In genomic region chr3:151117583-151118041, GRCm38 (mm10) we compare ENCODE assay signal across 17 mouse cellular contexts.
A peak's percentile ranks its signal among the peaks of the same experiment; 100 is the strongest.
DNase-seq lines count a peak whose midpoint lies in the region; ATAC-seq and TF ChIP-seq lines count a peak whose summit lies in the region.
"Had no signal": no experiment of that assay in that cellular context is flagged by ENCODE, and none has a peak within 500 bp of the region (broad histone marks: within the 10 kb centered on the region; RNA-seq: fewer than 3 reads in every experiment).

No protein-coding gene starts in this region.

- H3K4me3 ChIP-seq in heart, embryonic 13.5 days = no peak overlapping the region
- no peak overlapping the region for H3K4me3 ChIP-seq in heart, adult 2 months
- H3K4me3 ChIP-seq in forebrain, embryonic 16.5 days (replicated peaks; ENCODE audit: low read length) = no peak overlapping the region
- H3K4me3 ChIP-seq in midbrain, embryonic 14.5 days (replicated peaks; ENCODE audit: low read depth, low read length) = no peak overlapping the region
- H3K4me3 ChIP-seq: embryonic facial prominence, embryonic 12.5 days; heart, embryonic 15.5 days; layer of hippocampus, adult 2 months; limb, embryonic 12.5 days had no signal

- H3K79me2 ChIP-seq in heart, adult 2 months (replicated peaks; ENCODE audit: control insufficient read depth, insufficient read depth, low read length) = no peaks in the 10 kb centered on the region

- TF ChIP-seq CTCF in heart, adult 2 months (IDR thresholded peaks at IDR 0.05) = no peak

- H3K27me3 ChIP-seq in heart, embryonic 13.5 days (replicated peaks) = no peaks in the 10 kb centered on the region
- no peaks in the 10 kb centered on the region for H3K27me3 ChIP-seq in heart, adult 2 months (ENCODE audit: control insufficient read depth, insufficient read depth, low read length)
- no peaks in the 10 kb centered on the region for H3K27me3 ChIP-seq in forebrain, embryonic 16.5 days (replicated peaks; ENCODE audit: control insufficient read depth, insufficient read depth, low read length)
- no peaks in the 10 kb centered on the region for H3K27me3 ChIP-seq in midbrain, embryonic 14.5 days (ENCODE audit: control insufficient read depth, insufficient read depth, low read length)
- H3K27me3 ChIP-seq: embryonic facial prominence, embryonic 12.5 days; heart, embryonic 15.5 days; limb, embryonic 12.5 days had no signal

- intact Hi-C loops in heart, adult 2 months (cut with DNase I) = no loop called here

- DNase-seq in heart, adult 2 months = no peak
- peak; percentile 44 for DNase-seq in NIH3T3 (ENCODE audit: low read depth)
- DNase-seq in midbrain, embryonic 14.5 days = peak; percentile 60
- no peak for DNase-seq in ovary, postnatal 10 days (ENCODE audit: low spot score)
- DNase-seq in adrenal gland, adult 18-20 months (ENCODE audit: low spot score in 2 of 2) = no peak
- DNase-seq: adrenal gland, postnatal 25 days; cerebellum, adult 11-12 months; lung, adult 18-20 months had no signal

- H3K9ac ChIP-seq in heart, embryonic 13.5 days = no peak overlapping the region
- H3K9ac ChIP-seq in heart, adult 2 months (ENCODE audit: low read depth, low read length) = no peak overlapping the region
- no peak overlapping the region for H3K9ac ChIP-seq in forebrain, embryonic 16.5 days (replicated peaks; ENCODE audit: low read depth, low read length)
- H3K9ac ChIP-seq in midbrain, embryonic 14.5 days (replicated peaks; ENCODE audit: low read length) = no peak overlapping the region
- H3K9ac ChIP-seq: embryonic facial prominence, embryonic 12.5 days; heart, embryonic 15.5 days; limb, embryonic 12.5 days had no signal

- H3K36me3 ChIP-seq in heart, embryonic 13.5 days = no peaks in the 10 kb centered on the region
- no peaks in the 10 kb centered on the region for H3K36me3 ChIP-seq in heart, adult 2 months (ENCODE audit: control insufficient read depth, insufficient read depth, low read length)
- no peaks in the 10 kb centered on the region for H3K36me3 ChIP-seq in forebrain, embryonic 16.5 days (ENCODE audit: control insufficient read depth, insufficient read depth)
- no peaks in the 10 kb centered on the region for H3K36me3 ChIP-seq in midbrain, embryonic 14.5 days (ENCODE audit: control insufficient read depth, insufficient read depth, low read length)
- H3K36me3 ChIP-seq: embryonic facial prominence, embryonic 12.5 days; heart, embryonic 15.5 days; limb, embryonic 12.5 days had no signal

- H3K27ac ChIP-seq in heart, embryonic 13.5 days (replicated peaks) = no peak overlapping the region
- no peak overlapping the region for H3K27ac ChIP-seq in heart, adult 2 months
- no peak overlapping the region for H3K27ac ChIP-seq in forebrain, embryonic 16.5 days (ENCODE audit: low read length)
- H3K27ac ChIP-seq in midbrain, embryonic 14.5 days (replicated peaks; ENCODE audit: low read depth, low read length) = no peak overlapping the region
- H3K27ac ChIP-seq: embryonic facial prominence, embryonic 12.5 days; heart, embryonic 15.5 days; layer of hippocampus, adult 2 months; limb, embryonic 12.5 days; stomach, postnatal 0 days had no signal

- H3K4me1 ChIP-seq in heart, embryonic 13.5 days = no peaks in the 10 kb centered on the region
- no peaks in the 10 kb centered on the region for H3K4me1 ChIP-seq in heart, adult 2 months (ENCODE audit: control insufficient read depth, insufficient read depth, low read length)
- H3K4me1 ChIP-seq in forebrain, embryonic 16.5 days (replicated peaks; ENCODE audit: control insufficient read depth, insufficient read depth, low read length) = 0 out of 2 replicates have a peak, but pooled peaks cover 2% of the 10 kb centered on the region
- H3K4me1 ChIP-seq in midbrain, embryonic 14.5 days (ENCODE audit: control insufficient read depth, insufficient read depth, low read length) = no peaks in the 10 kb centered on the region
- H3K4me1 ChIP-seq: embryonic facial prominence, embryonic 12.5 days; limb, embryonic 12.5 days had no signal

- TF ChIP-seq EP300 in heart, adult 2 months (IDR thresholded peaks at IDR 0.05; ENCODE audit: insufficient read depth, low read depth, low read length) = no peak

- no peak for TF ChIP-seq POLR2A in heart, adult 2 months (IDR thresholded peaks at IDR 0.05; ENCODE audit: insufficient read depth, low read depth, low read length)

- 38% methylated on average over 3 of the region's 3 CpGs for WGBS in heart, embryonic 13.5 days
- 43% methylated on average over 3 of the region's 3 CpGs for WGBS in heart, adult 2 months
- 19% methylated on average over 3 of the region's 3 CpGs for WGBS in forebrain, embryonic 16.5 days
- WGBS in midbrain, embryonic 14.5 days = 14% methylated on average over 3 of the region's 3 CpGs

- no peak for ATAC-seq in heart, embryonic 13.5 days (ENCODE audit: extremely low read depth, insufficient number of reproducible peaks, low FRiP score, low TSS enrichment)
- ATAC-seq in forebrain, embryonic 16.5 days = peak; percentile 59; the same call in 1 of the 2 replicates
- peak; percentile 63; the same call in 1 of the 2 replicates for ATAC-seq in midbrain, embryonic 14.5 days (ENCODE audit: low FRiP score, low TSS enrichment)
- no peak for ATAC-seq in megakaryocyte, adult 5-6 weeks (ENCODE audit: poor library complexity, severe bottlenecking)
- ATAC-seq: intestine, postnatal 0 days had no signal

- peak overlapping the region; percentile 11; the same call in 1 of the 2 replicates for H3K4me2 ChIP-seq in heart, embryonic 13.5 days
- H3K4me2 ChIP-seq in forebrain, embryonic 16.5 days (ENCODE audit: low read length) = no peak overlapping the region
- H3K4me2 ChIP-seq in midbrain, embryonic 14.5 days (ENCODE audit: low read length) = no peak overlapping the region
- H3K4me2 ChIP-seq: embryonic facial prominence, embryonic 12.5 days; heart, embryonic 15.5 days; limb, embryonic 12.5 days had no signal

- H3K9me3 ChIP-seq in heart, embryonic 13.5 days = no peaks in the 10 kb centered on the region
- H3K9me3 ChIP-seq in forebrain, embryonic 16.5 days (ENCODE audit: control insufficient read depth, low read length) = no peaks in the 10 kb centered on the region
- no peaks in the 10 kb centered on the region for H3K9me3 ChIP-seq in midbrain, embryonic 14.5 days (ENCODE audit: control insufficient read depth, low read length)
- H3K9me3 ChIP-seq: embryonic facial prominence, embryonic 12.5 days; heart, embryonic 15.5 days; limb, embryonic 12.5 days had no signal

Comparison
In these comparisons a context has a peak if more than half of its experiments do, and no peak if none do; other contexts are left out.
1. ATAC-seq: peak in forebrain, embryonic 16.5 days (single experiment) and midbrain, embryonic 14.5 days (single experiment); none in heart, embryonic 13.5 days (single experiment) and megakaryocyte, adult 5-6 weeks (single experiment).
2. DNase-seq: peak in NIH3T3 (single experiment) and midbrain, embryonic 14.5 days (single experiment); none in heart, adult 2 months (0 of 2), ovary, postnatal 10 days (single experiment) and adrenal gland, adult 18-20 months (0 of 2).